Mouse (Mus musculus) CH12.LX (cell line): ENCODE results near the gene Eml1. TPM values are rescaled to one million over a fixed set of nuclear protein-coding genes. Genes with fewer than 3 reads are reported as not detected.

Experiments
- DNase-seq: peaks from one replicate; pipeline ENCODE4 v3.0.0-alpha.2; 2013; ENCODE audit errors: extremely low read depth
- H3K27ac ChIP-seq: 2 replicates; pipeline ENCODE4 v1.5.1; 2012; ENCODE audit warnings: low read depth, mild to moderate bottlenecking, control low read depth, moderate library complexity; ENCODE audit not compliant: insufficient read depth
- H3K27me3 ChIP-seq: replicated peaks from 2 replicates; pipeline ENCODE3; 2012; ENCODE audit warnings: inconsistent platforms
- H3K36me3 ChIP-seq, 2 experiments: replicated peaks in 1 of 2; 2 replicates each; pipeline versions ENCODE3 to v1.6.1; 2012; ENCODE audit warnings: inconsistent platforms in 1 of 2, low read length in 1 of 2, mild to moderate bottlenecking in 1 of 2, mixed read lengths in 1 of 2, moderate library complexity in 1 of 2; ENCODE audit not compliant: control insufficient read depth in 1 of 2, insufficient read depth in 1 of 2
- H3K4me1 ChIP-seq, 2 experiments: 2 replicates each; pipeline ENCODE4 v1.6.1; 2012; ENCODE audit warnings: inconsistent platforms in 1 of 2, moderate library complexity in 1 of 2; ENCODE audit not compliant: insufficient read depth in 2 of 2, control insufficient read depth in 1 of 2
- H3K4me2 ChIP-seq: 2 replicates; pipeline ENCODE4 v1.6.1; 2012; ENCODE audit warnings: low read depth, mild to moderate bottlenecking, control low read depth; ENCODE audit not compliant: poor library complexity, insufficient read depth, severe bottlenecking
- H3K4me3 ChIP-seq, 3 experiments: fragments of 150-350 bp in 1 of 3; sonication (generic) in 1 of 3; replicated peaks in 1 of 3; 2 replicates each; pipeline versions ENCODE3 to v1.5.1; 2011 to 2012; ENCODE audit warnings: low read depth in 2 of 3, low read length in 2 of 3, mild to moderate bottlenecking in 2 of 3, moderate library complexity in 2 of 3, control low read depth in 1 of 3, improper control_type of control experiment in 1 of 3, inconsistent platforms in 1 of 3, mixed read lengths in 1 of 3; ENCODE audit not compliant: poor library complexity in 1 of 3
- H3K79me2 ChIP-seq: replicated peaks from 2 replicates; pipeline ENCODE4 v1.6.1; 2012; ENCODE audit warnings: mild to moderate bottlenecking, moderate library complexity; ENCODE audit not compliant: control insufficient read depth, poor library complexity, insufficient read depth, severe bottlenecking; ENCODE audit errors: extremely low read depth
- H3K9ac ChIP-seq: 2 replicates; pipeline ENCODE4 v1.6.1; 2012; ENCODE audit warnings: low read depth, mild to moderate bottlenecking, control low read depth, moderate library complexity; ENCODE audit not compliant: insufficient read depth
- H3K9me3 ChIP-seq: replicated peaks from 2 replicates; pipeline ENCODE3; 2012; ENCODE audit warnings: low read length, inconsistent platforms, mixed read lengths
- BHLHE40 ChIP-seq: IDR thresholded peaks from 2 replicates; pipeline ENCODE4 v1.6.1; 2011; ENCODE audit warnings: mild to moderate bottlenecking, low read depth, low read length, improper control_type of control experiment
- CHD1 ChIP-seq: IDR thresholded peaks from 2 replicates; pipeline ENCODE4 v1.6.1; 2012; ENCODE audit warnings: low read depth, low read length, improper control_type of control experiment, inconsistent platforms
- CHD2 ChIP-seq: IDR thresholded peaks from 2 replicates; pipeline ENCODE4 v1.6.1; 2011; ENCODE audit warnings: low read length, improper control_type of control experiment
- CTCF ChIP-seq, 2 experiments: IDR thresholded peaks in 1 of 2; conservative IDR thresholded peaks in 1 of 2; 2 replicates each; pipeline ENCODE4 v1.5.1; 2011 to 2012; ENCODE audit warnings: low read depth in 2 of 2, low read length in 2 of 2, improper control_type of control experiment in 1 of 2, inconsistent platforms in 1 of 2, mild to moderate bottlenecking in 1 of 2, moderate library complexity in 1 of 2
- E2F4 ChIP-seq: IDR thresholded peaks from 2 replicates; pipeline ENCODE4 v1.6.1; 2011; ENCODE audit warnings: low read depth, low read length, improper control_type of control experiment; ENCODE audit not compliant: insufficient replicate concordance
- EP300 ChIP-seq: IDR thresholded peaks from 2 replicates; pipeline ENCODE4 v1.6.1; 2011; ENCODE audit warnings: low read length, improper control_type of control experiment
- ETS1 ChIP-seq: conservative IDR thresholded peaks from 2 replicates; pipeline ENCODE4 v1.6.1; 2012; ENCODE audit warnings: low read depth, mild to moderate bottlenecking, inconsistent platforms, low read length, improper control_type of control experiment, moderate library complexity
- GABPA ChIP-seq: IDR thresholded peaks from 2 replicates; pipeline ENCODE4 v1.6.1; 2012; ENCODE audit warnings: low read depth, low read length, improper control_type of control experiment, inconsistent platforms; ENCODE audit not compliant: insufficient replicate concordance
- JUND ChIP-seq: conservative IDR thresholded peaks from 2 replicates; pipeline ENCODE4 v1.6.1; 2011; ENCODE audit warnings: low read depth, low read length, improper control_type of control experiment
- KAT2A ChIP-seq: IDR thresholded peaks from 2 replicates; pipeline ENCODE4 v1.6.1; 2012; ENCODE audit warnings: low read length, improper control_type of control experiment, inconsistent platforms; ENCODE audit not compliant: insufficient replicate concordance
- MAZ ChIP-seq: IDR thresholded peaks from 2 replicates; pipeline ENCODE4 v1.6.1; 2012; ENCODE audit warnings: low read depth, mild to moderate bottlenecking, inconsistent platforms, low read length, improper control_type of control experiment, moderate library complexity
- MEF2A ChIP-seq: IDR thresholded peaks from 2 replicates; pipeline ENCODE4 v1.6.1; 2014; ENCODE audit warnings: low read depth, mild to moderate bottlenecking, inconsistent platforms, low read length, improper control_type of control experiment, borderline replicate concordance
- MXI1 ChIP-seq: IDR thresholded peaks from 2 replicates; pipeline ENCODE4 v1.6.1; 2011; ENCODE audit warnings: mild to moderate bottlenecking, low read depth, low read length, improper control_type of control experiment
- NRF1 ChIP-seq: IDR thresholded peaks from 2 replicates; pipeline ENCODE4 v1.6.1; 2014; ENCODE audit warnings: low read depth, mild to moderate bottlenecking, inconsistent platforms, low read length, improper control_type of control experiment, moderate library complexity
- PAX5 ChIP-seq: IDR thresholded peaks from 2 replicates; pipeline ENCODE4 v1.6.1; 2012; ENCODE audit warnings: low read length, inconsistent platforms, mixed read lengths
- POLR2AphosphoS2 ChIP-seq: IDR thresholded peaks from 2 replicates; pipeline ENCODE4 v1.6.1; 2011; ENCODE audit warnings: low read depth, low read length, improper control_type of control experiment
- RAD21 ChIP-seq: IDR thresholded peaks from 2 replicates; pipeline ENCODE4 v1.6.1; 2011; ENCODE audit warnings: low read depth, mild to moderate bottlenecking, low read length, improper control_type of control experiment, moderate library complexity
- RCOR1 ChIP-seq: conservative IDR thresholded peaks from 2 replicates; pipeline ENCODE4 v1.6.1; 2012; ENCODE audit warnings: low read depth, mild to moderate bottlenecking, inconsistent platforms, low read length, improper control_type of control experiment
- TBP ChIP-seq: conservative IDR thresholded peaks from 2 replicates; pipeline ENCODE4 v1.6.1; 2011; ENCODE audit warnings: low read depth, low read length, improper control_type of control experiment
- TCF12 ChIP-seq: IDR thresholded peaks from 2 replicates; pipeline ENCODE4 v1.6.1; 2014; ENCODE audit warnings: low read depth, mild to moderate bottlenecking, inconsistent platforms, low read length, improper control_type of control experiment
- UBTF ChIP-seq: IDR thresholded peaks from 2 replicates; pipeline ENCODE4 v1.6.1; 2012; ENCODE audit warnings: low read depth, mild to moderate bottlenecking, inconsistent platforms, low read length, improper control_type of control experiment, moderate library complexity
- USF2 ChIP-seq: conservative IDR thresholded peaks from 2 replicates; pipeline ENCODE4 v1.6.1; 2011; ENCODE audit warnings: low read depth, low read length, improper control_type of control experiment
- ZC3H11A ChIP-seq: IDR thresholded peaks from 2 replicates; pipeline ENCODE4 v1.6.1; 2012; ENCODE audit warnings: low read depth, mild to moderate bottlenecking, inconsistent platforms, low read length, improper control_type of control experiment
- ZKSCAN1 ChIP-seq: IDR thresholded peaks from 2 replicates; pipeline ENCODE4 v1.6.1; 2012; ENCODE audit warnings: low read depth, inconsistent platforms, low read length, improper control_type of control experiment, borderline replicate concordance
- ZNF384 ChIP-seq: IDR thresholded peaks from 2 replicates; pipeline ENCODE4 v1.6.1; 2012; ENCODE audit warnings: low read depth, low read length, improper control_type of control experiment, inconsistent platforms
- dilution Hi-C: fragments of 300-500 bp; cut with MboI; formaldehyde crosslinking; loops from 2 replicates; pipeline ENCODE4 v1.14.3; 2020; ENCODE audit warnings: low sequenced_read_pairs; ENCODE audit not compliant: extremely low pct_unique_long_range_greater_than_20kb, extremely low pct_ligation_motif_present
- in situ Hi-C: fragments of 300-500 bp; cut with MboI; formaldehyde crosslinking; loops from 3 replicates; pipeline ENCODE4 v1.14.3; 2019; ENCODE audit warnings: low sequenced_read_pairs, low pct_ligation_motif_present, low pct_unique_long_range_greater_than_20kb, mixed read lengths
- polyA plus RNA-seq: library from polyadenylated mRNA; unstranded; fragments of >175 nt; gene quantifications from 2 replicates; pipeline ENCODE4 v1.2.1, GENCODE M21; 2012; ENCODE audit warnings: low read depth; ENCODE audit not compliant: insufficient read length
- total RNA-seq, 2 experiments: library from RNA; depleted of rRNA; stranded (reverse); fragments of 300-350 nt in 1 of 2; fragments of >200 nt in 1 of 2; gene quantifications; 2 replicates each; pipeline ENCODE4 v1.2.3; 2012 to 2014

Gene Eml1
- total and polyA plus RNA-seq, 3 experiments, result not detected

- Histone ChIP-seq H3K27me3 (peaks cover 74% of the 10 kb centered on the region), H3K9me3 (peaks cover 11% of the 10 kb centered on the region), H3K9ac (no peak overlapping the region), H3K36me3 (no peaks in the 10 kb centered on the region), H3K4me2 (no peak overlapping the region), H3K79me2 (no peaks in the 10 kb centered on the region), H3K27ac (no peak overlapping the region), H3K4me1 (no peaks in the 10 kb centered on the region), H3K4me3 (no peak overlapping the region)
- in situ Hi-C loops, result no loop called here
- no peak for TF ChIP-seq JUND
- TF ChIP-seq ETS1, result no peak
- no peak for TF ChIP-seq EP300
- TF ChIP-seq RCOR1, result no peak
- TF ChIP-seq UBTF, result no peak
- no peak for TF ChIP-seq NRF1
- TF ChIP-seq KAT2A, result no peak
- DNase-seq, result no peak
- dilution Hi-C loops, result no loop called here
Observed at GRCm38 (mm10) chr12:108354284-108354683, 16.5 kb upstream of the Eml1 start.

GRCm38 (mm10) chr12:108355271-108355670 lies 15.5 kb upstream of the Eml1 start:
- H3K9me3 ChIP-seq, result peaks cover 11% of the 10 kb centered on the region

GRCm38 (mm10) chr12:108355986-108356385 lies 14.8 kb upstream of the Eml1 start:
- Histone ChIP-seq H3K36me3 (no peaks in the 10 kb centered on the region), H3K9me3 (peaks cover 11% of the 10 kb centered on the region), H3K9ac (no peak overlapping the region), H3K4me3 (no peak overlapping the region), H3K4me1 (no peaks in the 10 kb centered on the region), H3K4me2 (no peak overlapping the region), H3K27ac (no peak overlapping the region), H3K27me3 (peaks cover 75% of the 10 kb centered on the region), H3K79me2 (no peaks in the 10 kb centered on the region)
- in situ Hi-C loops, result no loop called here
- dilution Hi-C loops, result no loop called here
- DNase-seq, result no peak
- no peak for TF ChIP-seq GABPA
- no peak for TF ChIP-seq E2F4
- TF ChIP-seq CHD1, result no peak
- no peak for TF ChIP-seq ZNF384
- TF ChIP-seq ZKSCAN1, result no peak
- no peak for TF ChIP-seq TCF12
- TF ChIP-seq KAT2A, result no peak
- TF ChIP-seq EP300, result no peak
- TF ChIP-seq MXI1, result no peak
- TF ChIP-seq UBTF, result no peak
- TF ChIP-seq CTCF (conservative IDR thresholded peaks at IDR 0.05 in 1 of 2, IDR thresholded peaks at IDR 0.05 in 1 of 2; ENCODE audit: low read depth in 2 of 2, low read length in 2 of 2), result no peak
- TF ChIP-seq POLR2AphosphoS2, result no peak
- no peak for TF ChIP-seq BHLHE40
- TF ChIP-seq NRF1, result no peak

More at GRCm38 (mm10) chr12:108355271-108355670, 15.5 kb upstream of the Eml1 start:
- H3K27ac ChIP-seq, result no peak overlapping the region
- in situ Hi-C loops, result no loop called here
- H3K36me3 ChIP-seq, result no peaks in the 10 kb centered on the region
- H3K9ac ChIP-seq, result no peak overlapping the region
- H3K79me2 ChIP-seq, result no peaks in the 10 kb centered on the region
- H3K27me3 ChIP-seq, result peaks cover 75% of the 10 kb centered on the region
- TF ChIP-seq PAX5 (no peak), GABPA (no peak), CHD2 (no peak), BHLHE40 (no peak), KAT2A (no peak), USF2 (no peak), UBTF (no peak), ETS1 (no peak), MEF2A (no peak), CTCF (conservative IDR thresholded peaks at IDR 0.05 in 1 of 2, IDR thresholded peaks at IDR 0.05 in 1 of 2; ENCODE audit: low read depth in 2 of 2, low read length in 2 of 2) (no peak), MXI1 (no peak), RAD21 (no peak), EP300 (no peak), TBP (no peak), ZC3H11A (no peak), TCF12 (no peak), E2F4 (no peak), MAZ (no peak)
- no peaks in the 10 kb centered on the region for H3K4me1 ChIP-seq
- H3K4me2 ChIP-seq, result no peak overlapping the region
- H3K4me3 ChIP-seq, result no peak overlapping the region
- DNase-seq, result no peak
- dilution Hi-C loops, result no loop called here
